14 mouse cellular contexts compared by ENCODE assay signal in genomic region chr5:149649499-149650178, GRCm38 (mm10). TPM values are rescaled to one million over a fixed set of nuclear protein-coding genes. Genes with fewer than 3 reads are reported as not detected.
A peak's percentile ranks its signal among the peaks of the same experiment; 100 is the strongest.
DNase-seq lines count a peak whose midpoint lies in the region; ATAC-seq and TF ChIP-seq lines count a peak whose summit lies in the region.
"Had no signal": no experiment of that assay in that cellular context is flagged by ENCODE, and none has a peak within 500 bp of the region (broad histone marks: within the 10 kb centered on the region; RNA-seq: fewer than 3 reads in every experiment).

No protein-coding gene starts in this region.

- no peak overlapping the region for H3K4me3 ChIP-seq in forebrain, embryonic 13.5 days
- no peak overlapping the region for H3K4me3 ChIP-seq in forebrain, embryonic 11.5 days (ENCODE audit: low read depth, low read length)
- peak overlapping the region; percentile 40 to 73 for H3K4me3 ChIP-seq in MEL (ENCODE audit: control insufficient read depth in 1 of 2, insufficient read depth in 1 of 2, low read depth in 2 of 2, low read length in 2 of 2)
- peak overlapping the region; percentile 8 to 20; a peak in 1 of 4 replicates for H3K4me3 ChIP-seq in liver, embryonic 14.5 days (ENCODE audit: insufficient read depth in 1 of 2, low read depth in 2 of 2, low read length in 2 of 2)
- H3K4me3 ChIP-seq: limb, embryonic 15.5 days had no signal

- peak overlapping the region; percentile 35 for H3K27ac ChIP-seq in forebrain, embryonic 13.5 days
- H3K27ac ChIP-seq in forebrain, embryonic 11.5 days (ENCODE audit: low read depth, low read length): no peak overlapping the region
- H3K27ac ChIP-seq in MEL (ENCODE audit: control insufficient read depth, low read depth, low read length): peak overlapping the region; percentile 99
- peak overlapping the region; percentile 92 for H3K27ac ChIP-seq in liver, embryonic 14.5 days
- H3K27ac ChIP-seq: limb, embryonic 15.5 days; macrophage had no signal

- peaks cover 12% of the 10 kb centered on the region; the same call in 1 of the 2 replicates for H3K4me1 ChIP-seq in forebrain, embryonic 13.5 days
- no peaks in the 10 kb centered on the region for H3K4me1 ChIP-seq in forebrain, embryonic 11.5 days (replicated peaks; ENCODE audit: control insufficient read depth, insufficient read depth, low read length)
- H3K4me1 ChIP-seq in MEL (ENCODE audit: control insufficient read depth in 1 of 2, insufficient read depth in 2 of 2, low read length in 2 of 2): peaks cover 21 to 38% of the 10 kb centered on the region in 2 experiments
- peaks cover 28 to 33% of the 10 kb centered on the region in 2 experiments for H3K4me1 ChIP-seq in liver, embryonic 14.5 days (replicated peaks; ENCODE audit: control insufficient read depth in 2 of 2, insufficient read depth in 2 of 2, low read length in 1 of 2)
- H3K4me1 ChIP-seq: limb, embryonic 15.5 days had no signal

- no peaks in the 10 kb centered on the region for H3K36me3 ChIP-seq in forebrain, embryonic 13.5 days (ENCODE audit: poor library complexity, severe bottlenecking)
- H3K36me3 ChIP-seq in forebrain, embryonic 11.5 days (ENCODE audit: control insufficient read depth, insufficient read depth, low read length): no peaks in the 10 kb centered on the region
- peaks cover 0 to 38% of the 10 kb centered on the region in 2 experiments; a peak in 2 of 4 replicates for H3K36me3 ChIP-seq in MEL (ENCODE audit: control insufficient read depth in 1 of 2, insufficient read depth in 2 of 2, low read length in 2 of 2)
- H3K36me3 ChIP-seq in liver, embryonic 14.5 days (replicated peaks; ENCODE audit: control insufficient read depth, insufficient read depth, low read depth): no peaks in the 10 kb centered on the region
- H3K36me3 ChIP-seq: limb, embryonic 15.5 days had no signal

- TF ChIP-seq EP300 in MEL (IDR thresholded peaks at IDR 0.05; ENCODE audit: low read depth in 1 of 2, low read length in 2 of 2): no peak
- no peak for TF ChIP-seq EP300 in liver, embryonic 14.5 days (IDR thresholded peaks at IDR 0.05; ENCODE audit: low read depth)

- H3K4me2 ChIP-seq in forebrain, embryonic 13.5 days: no peak overlapping the region
- no peak overlapping the region for H3K4me2 ChIP-seq in forebrain, embryonic 11.5 days (ENCODE audit: low read depth, low read length, severe bottlenecking)
- H3K4me2 ChIP-seq in liver, embryonic 14.5 days (ENCODE audit: low read depth): peak overlapping the region; percentile 64
- H3K4me2 ChIP-seq: limb, embryonic 15.5 days had no signal

- 77% methylated on average over 14 of the region's 14 CpGs for WGBS in forebrain, embryonic 13.5 days
- 84% methylated on average over 14 of the region's 14 CpGs for WGBS in forebrain, embryonic 11.5 days
- 45% methylated on average over 14 of the region's 14 CpGs for WGBS in liver, embryonic 14.5 days (ENCODE audit: insufficient replicate concordance)

- no peak overlapping the region for H3K9ac ChIP-seq in forebrain, embryonic 13.5 days
- no peak overlapping the region for H3K9ac ChIP-seq in forebrain, embryonic 11.5 days (ENCODE audit: low read length)
- peak overlapping the region; percentile 67 for H3K9ac ChIP-seq in MEL (ENCODE audit: control insufficient read depth, low read depth, low read length, poor library complexity, severe bottlenecking)
- H3K9ac ChIP-seq in liver, embryonic 14.5 days (replicated peaks): peak overlapping the region; percentile 60
- H3K9ac ChIP-seq: limb, embryonic 15.5 days had no signal

- no peak for TF ChIP-seq POLR2A in MEL (IDR thresholded peaks at IDR 0.05; ENCODE audit: control insufficient read depth in 1 of 2, insufficient read depth in 1 of 2, low read depth in 1 of 2, low read length in 2 of 2, poor library complexity in 1 of 2)

- H3K27me3 ChIP-seq in forebrain, embryonic 13.5 days: no peaks in the 10 kb centered on the region
- no peaks in the 10 kb centered on the region for H3K27me3 ChIP-seq in forebrain, embryonic 11.5 days (ENCODE audit: control insufficient read depth, insufficient read depth, low read length)
- H3K27me3 ChIP-seq in MEL (ENCODE audit: control insufficient read depth in 1 of 2, insufficient read depth in 2 of 2, low read length in 2 of 2): no peaks in the 10 kb centered on the region
- no peaks in the 10 kb centered on the region for H3K27me3 ChIP-seq in liver, embryonic 14.5 days (ENCODE audit: control insufficient read depth, insufficient read depth, low read length)
- H3K27me3 ChIP-seq: limb, embryonic 15.5 days; Patski had no signal

- H3K9me3 ChIP-seq in forebrain, embryonic 13.5 days (replicated peaks): no peaks in the 10 kb centered on the region
- no peaks in the 10 kb centered on the region for H3K9me3 ChIP-seq in forebrain, embryonic 11.5 days (ENCODE audit: control insufficient read depth, low read length)
- no peaks in the 10 kb centered on the region for H3K9me3 ChIP-seq in MEL (replicated peaks; ENCODE audit: insufficient read depth, low read length)
- no peaks in the 10 kb centered on the region for H3K9me3 ChIP-seq in liver, embryonic 14.5 days (ENCODE audit: control insufficient read depth, low read length)
- H3K9me3 ChIP-seq: limb, embryonic 15.5 days had no signal

- no peak for DNase-seq in forebrain, embryonic 11.5 days (ENCODE audit: low spot score)
- DNase-seq in MEL (ENCODE audit: low read depth, low spot score): peak; percentile 75
- no peak for DNase-seq in liver, embryonic 14.5 days (ENCODE audit: low read depth in 3 of 3, low spot score in 3 of 3)
- no peak for DNase-seq in spleen, postnatal 4 days (ENCODE audit: low spot score in 2 of 2)
- no peak for DNase-seq in cerebellum, adult 11-12 months
- no peak for DNase-seq in cerebellum, postnatal 36 days
- DNase-seq: cerebellum, adult 9-11 months; heart, postnatal 10 days; layer of hippocampus, postnatal 36 days had no signal

- TF ChIP-seq CTCF in MEL (IDR thresholded peaks at IDR 0.05 in 2 of 3, conservative IDR thresholded peaks at IDR 0.05 in 1 of 3; ENCODE audit: control insufficient read depth in 1 of 3, insufficient read depth in 1 of 3, low read depth in 2 of 3, low read length in 3 of 3, poor library complexity in 1 of 3, severe bottlenecking in 1 of 3): no peak
- no peak for TF ChIP-seq CTCF in liver, embryonic 14.5 days (IDR thresholded peaks at IDR 0.05; ENCODE audit: low read depth)

- TF ChIP-seq RAD21 in MEL (IDR thresholded peaks at IDR 0.05; ENCODE audit: low read depth, low read length): no peak

- H3K79me2 ChIP-seq in MEL (ENCODE audit: control insufficient read depth, insufficient read depth, low read length, poor library complexity): peaks cover 6% of the 10 kb centered on the region

- no peak for ATAC-seq in forebrain, embryonic 13.5 days
- no peak for ATAC-seq in forebrain, embryonic 11.5 days (replicated peaks; ENCODE audit: low FRiP score)
- peak; percentile 4; the same call in 1 of the 2 replicates for ATAC-seq in common myeloid progenitor, adult 5-6 weeks (replicated peaks; ENCODE audit: low read depth, poor library complexity, severe bottlenecking)
- peak; percentile 47 for ATAC-seq in liver, embryonic 14.5 days (ENCODE audit: insufficient read depth)
- ATAC-seq: Patski had no signal

TF ChIP-seq in MEL, 35 proteins besides CTCF, POLR2A, EP300 and RAD21:
- TF ChIP-seq UBTF (IDR thresholded peaks at IDR 0.05; ENCODE audit: borderline replicate concordance, insufficient read depth, low read depth, low read length): 0 out of 2 replicates have a peak, but pooled peaks have one; percentile 39
- no peak for TF ChIP-seq TBP (IDR thresholded peaks at IDR 0.05; ENCODE audit: low read depth, low read length)

RNA-seq across cellular contexts. Expression of gene Hsph1, which starts 13.5 kb away (rescaled TPM):
- polyA plus RNA-seq in forebrain, embryonic 13.5 days (2015; fragmentation: Nextera tagmentation; extraction: Ambion mirVana): 108 and 109 TPM in 2 replicates
- polyA plus RNA-seq in forebrain, embryonic 11.5 days (2014; fragmentation: Nextera tagmentation; extraction: Ambion mirVana): 144 TPM in 2 replicates
- 170 and 176 TPM in 2 replicates for total RNA-seq in MEL (2012; rRNA removed)
- 100 to 1,000 TPM; 300 to 388 TPM for polyA plus RNA-seq in MEL (2012; ENCODE audit: insufficient read depth in 1 of 2, insufficient read length in 2 of 2, low read depth in 1 of 2, low replicate concordance in 2 of 2, missing spikeins in 1 of 2)
- 72.0 and 88.1 TPM in 2 replicates for total RNA-seq in common myeloid progenitor, adult 5-6 weeks (2017)
- 12.6 and 33.5 TPM in 2 replicates for polyA plus RNA-seq in liver, embryonic 14.5 days (2012; rRNA removed)
- 23.5 and 28.1 TPM in 2 replicates for polyA plus RNA-seq in liver, embryonic 14.5 days (2014; fragmentation: Nextera tagmentation; extraction: Ambion mirVana)

RNA-seq across cellular contexts. Expression of gene B3glct, which starts 28.4 kb away (rescaled TPM):
- polyA plus RNA-seq in forebrain, embryonic 13.5 days (2015; fragmentation: Nextera tagmentation; extraction: Ambion mirVana): 12.4 and 12.8 TPM in 2 replicates
- polyA plus RNA-seq in forebrain, embryonic 11.5 days (2014; fragmentation: Nextera tagmentation; extraction: Ambion mirVana): 17.1 and 20.1 TPM in 2 replicates
- 9.1 and 14.2 TPM in 2 replicates for total RNA-seq in MEL (2012; rRNA removed)
- 10 to 100 TPM in 1 of 2 experiments, not detected in 1; 12.1 TPM for polyA plus RNA-seq in MEL (2012; ENCODE audit: insufficient read depth in 1 of 2, insufficient read length in 2 of 2, low read depth in 1 of 2, low replicate concordance in 2 of 2, missing spikeins in 1 of 2)
- total RNA-seq in common myeloid progenitor, adult 5-6 weeks (2017): 7.7 and 13.2 TPM in 2 replicates
- 2.3 and 2.9 TPM in 2 replicates for polyA plus RNA-seq in liver, embryonic 14.5 days (2012; rRNA removed)
- polyA plus RNA-seq in liver, embryonic 14.5 days (2014; fragmentation: Nextera tagmentation; extraction: Ambion mirVana): 4.1 and 5.0 TPM in 2 replicates

Comparison
In these comparisons a context has a peak if more than half of its experiments do, and no peak if none do; other contexts are left out.
1. ATAC-seq: peak in common myeloid progenitor, adult 5-6 weeks (single experiment) and liver, embryonic 14.5 days (single experiment); none in forebrain, embryonic 13.5 days (single experiment) and forebrain, embryonic 11.5 days (single experiment).
2. H3K4me3 ChIP-seq: peak in MEL (2 of 2) and liver, embryonic 14.5 days (2 of 2); none in forebrain, embryonic 13.5 days (single experiment) and forebrain, embryonic 11.5 days (single experiment).
3. H3K9ac ChIP-seq: peak in MEL (single experiment) and liver, embryonic 14.5 days (single experiment); none in forebrain, embryonic 13.5 days (single experiment) and forebrain, embryonic 11.5 days (single experiment).